Mouse (Mus musculus): Measurements from ENCODE around the gene Mrpl21. TPM values are rescaled to one million over a fixed set of nuclear protein-coding genes. Genes with fewer than 3 reads are reported as not detected.
A peak's percentile ranks its signal among the peaks of the same experiment; 100 is the strongest.

Mrpl21 gene
- polyA plus RNA-seq, 1 experiment from 2014 or later, result 41.2 TPM

GRCm38 (mm10) chr19:3273331-3273730 lies 9.4 kb upstream of the Mrpl21 start:
- no peak overlapping the region for H3K4me3 ChIP-seq (ENCODE audit: inconsistent target)
- H3K79me2 ChIP-seq (ENCODE audit: inconsistent target), result no peaks in the 10 kb centered on the region
- 96% methylated on average over 9 of the region's 9 CpGs for WGBS (ENCODE audit: missing documents)
- peaks cover 79% of the 10 kb centered on the region for H3K36me3 ChIP-seq (ENCODE audit: inconsistent target)
- H3K27ac ChIP-seq, result no peak overlapping the region

GRCm38 (mm10) chr19:3275744-3276365 lies 6.8 kb upstream of the Mrpl21 start:
- H3K27ac ChIP-seq, result no peak overlapping the region
- no peak overlapping the region for H3K4me3 ChIP-seq (ENCODE audit: inconsistent target)
- H3K79me2 ChIP-seq (ENCODE audit: inconsistent target), result no peaks in the 10 kb centered on the region
- 84% methylated on average over 3 of the region's 3 CpGs for WGBS (ENCODE audit: missing documents)
- H3K36me3 ChIP-seq (ENCODE audit: inconsistent target), result peaks cover 71% of the 10 kb centered on the region

- WGBS (ENCODE audit: missing documents), result 86% methylated on average over 4 of the region's 4 CpGs
- Histone ChIP-seq H3K27ac (no peak overlapping the region), H3K4me3 (ENCODE audit: inconsistent target) (peak overlapping the region; percentile 67), H3K36me3 (ENCODE audit: inconsistent target) (peaks cover 31% of the 10 kb centered on the region; the same call in 1 of the 2 replicates), H3K79me2 (ENCODE audit: inconsistent target) (peaks cover 28% of the 10 kb centered on the region)
Measured at GRCm38 (mm10) chr19:3281886-3282285, 815 bp upstream of the Mrpl21 start.

- WGBS (ENCODE audit: missing documents), result 100% methylated on average over 1 of the region's 1 CpGs
- Histone ChIP-seq H3K36me3 (ENCODE audit: inconsistent target) (peaks cover 46% of the 10 kb centered on the region), H3K4me3 (ENCODE audit: inconsistent target) (no peak overlapping the region), H3K27ac (no peak overlapping the region), H3K79me2 (ENCODE audit: inconsistent target) (peaks cover 10% of the 10 kb centered on the region)
Measured at GRCm38 (mm10) chr19:3289006-3289405, 6.3 kb downstream of the Mrpl21 start.

- 96% methylated on average over 2 of the region's 2 CpGs for WGBS (ENCODE audit: missing documents)
- H3K4me3 ChIP-seq (ENCODE audit: inconsistent target), result no peak overlapping the region
- H3K79me2 ChIP-seq (ENCODE audit: inconsistent target), result no peaks in the 10 kb centered on the region
- H3K36me3 ChIP-seq (ENCODE audit: inconsistent target), result peaks cover 35% of the 10 kb centered on the region
- no peak overlapping the region for H3K27ac ChIP-seq
Measured at GRCm38 (mm10) chr19:3292028-3292427, 9.3 kb downstream of the Mrpl21 start.

- no peaks in the 10 kb centered on the region for H3K79me2 ChIP-seq (ENCODE audit: inconsistent target)
- H3K4me3 ChIP-seq (ENCODE audit: inconsistent target), result no peak overlapping the region
- no peak overlapping the region for H3K27ac ChIP-seq
- peaks cover 28% of the 10 kb centered on the region for H3K36me3 ChIP-seq (ENCODE audit: inconsistent target)
- WGBS (ENCODE audit: missing documents), result 100% methylated on average over 1 of the region's 1 CpGs
Measured at GRCm38 (mm10) chr19:3292993-3293392, 10.3 kb downstream of the Mrpl21 start.

- 96% methylated on average over 6 of the region's 6 CpGs for WGBS (ENCODE audit: missing documents)
Measured at GRCm38 (mm10) chr19:3295245-3295644, 12.5 kb downstream of the Mrpl21 start.

GRCm38 (mm10) chr19:3297034-3297433 lies 14.3 kb downstream of the Mrpl21 start:
- Histone ChIP-seq H3K27ac (no peak overlapping the region), H3K36me3 (ENCODE audit: inconsistent target) (no peaks in the 10 kb centered on the region), H3K4me3 (ENCODE audit: inconsistent target) (no peak overlapping the region), H3K79me2 (ENCODE audit: inconsistent target) (no peaks in the 10 kb centered on the region)

More at GRCm38 (mm10) chr19:3295245-3295644, 12.5 kb downstream of the Mrpl21 start:
- no peak overlapping the region for H3K4me3 ChIP-seq (ENCODE audit: inconsistent target)
- H3K27ac ChIP-seq, result no peak overlapping the region
- H3K79me2 ChIP-seq (ENCODE audit: inconsistent target), result no peaks in the 10 kb centered on the region
- peaks cover 9% of the 10 kb centered on the region; the same call in 1 of the 2 replicates for H3K36me3 ChIP-seq (ENCODE audit: inconsistent target)

- Histone ChIP-seq H3K4me3 (ENCODE audit: inconsistent target) (no peak overlapping the region), H3K36me3 (ENCODE audit: inconsistent target) (no peaks in the 10 kb centered on the region), H3K79me2 (ENCODE audit: inconsistent target) (no peaks in the 10 kb centered on the region), H3K27ac (no peak overlapping the region)
- WGBS (ENCODE audit: missing documents), result 94% methylated on average over 7 of the region's 7 CpGs
Measured at GRCm38 (mm10) chr19:3297775-3298174, 15.1 kb downstream of the Mrpl21 start.

GRCm38 (mm10) chr19:3304017-3304416 lies 21.3 kb downstream of the Mrpl21 start:
- Histone ChIP-seq H3K4me3 (ENCODE audit: inconsistent target) (no peak overlapping the region), H3K79me2 (ENCODE audit: inconsistent target) (no peaks in the 10 kb centered on the region), H3K36me3 (ENCODE audit: inconsistent target) (no peaks in the 10 kb centered on the region), H3K27ac (no peak overlapping the region)
- 38% methylated on average over 4 of the region's 4 CpGs for WGBS (ENCODE audit: missing documents)

GRCm38 (mm10) chr19:3307175-3307949 lies 24.7 kb downstream of the Mrpl21 start:
- H3K36me3 ChIP-seq (ENCODE audit: inconsistent target), result no peaks in the 10 kb centered on the region
- no peak overlapping the region for H3K4me3 ChIP-seq (ENCODE audit: inconsistent target)
- H3K79me2 ChIP-seq (ENCODE audit: inconsistent target), result no peaks in the 10 kb centered on the region
- no peak overlapping the region for H3K27ac ChIP-seq
- 86% methylated on average over 16 of the region's 16 CpGs for WGBS (ENCODE audit: missing documents)

GRCm38 (mm10) chr19:3319341-3319740 lies 36.6 kb downstream of the Mrpl21 start:
- Histone ChIP-seq H3K79me2 (ENCODE audit: inconsistent target) (peaks cover 11% of the 10 kb centered on the region; the same call in 1 of the 2 replicates), H3K27ac (no peak overlapping the region), H3K36me3 (ENCODE audit: inconsistent target) (no peaks in the 10 kb centered on the region), H3K4me3 (ENCODE audit: inconsistent target) (no peak overlapping the region)
- WGBS (ENCODE audit: missing documents), result 100% methylated on average over 2 of the region's 2 CpGs

- 83% methylated on average over 7 of the region's 7 CpGs for WGBS (ENCODE audit: missing documents)
- no peak overlapping the region for H3K27ac ChIP-seq
- H3K36me3 ChIP-seq (ENCODE audit: inconsistent target), result no peaks in the 10 kb centered on the region
- H3K4me3 ChIP-seq (ENCODE audit: inconsistent target), result no peak overlapping the region
- peaks cover 13% of the 10 kb centered on the region; the same call in 1 of the 2 replicates for H3K79me2 ChIP-seq (ENCODE audit: inconsistent target)
Measured at GRCm38 (mm10) chr19:3320086-3320485, 37.4 kb downstream of the Mrpl21 start.

- no peak overlapping the region for H3K4me3 ChIP-seq (ENCODE audit: inconsistent target)
- 55% methylated on average over 3 of the region's 3 CpGs for WGBS (ENCODE audit: missing documents)
- H3K36me3 ChIP-seq (ENCODE audit: inconsistent target), result no peaks in the 10 kb centered on the region
- peaks cover 16% of the 10 kb centered on the region for H3K79me2 ChIP-seq (ENCODE audit: inconsistent target)
- no peak overlapping the region for H3K27ac ChIP-seq
Measured at GRCm38 (mm10) chr19:3320801-3321200, 38.1 kb downstream of the Mrpl21 start.

GRCm38 (mm10) chr19:3321617-3322016 lies 38.9 kb downstream of the Mrpl21 start:
- H3K79me2 ChIP-seq (ENCODE audit: inconsistent target), result peaks cover 24% of the 10 kb centered on the region
- H3K4me3 ChIP-seq (ENCODE audit: inconsistent target), result peak overlapping the region; percentile 47
- no peaks in the 10 kb centered on the region for H3K36me3 ChIP-seq (ENCODE audit: inconsistent target)
- H3K27ac ChIP-seq, result peak overlapping the region; percentile 58
- WGBS (ENCODE audit: missing documents), result 7% methylated on average over 11 of the region's 11 CpGs
